Mouse (Mus musculus) CH12.LX (cell line): Measurements from ENCODE around the gene Defb20. TPM values are rescaled to one million over a fixed set of nuclear protein-coding genes. Genes with fewer than 3 reads are reported as not detected.
A peak's percentile ranks its signal among the peaks of the same experiment; 100 is the strongest.

ENCODE experiments used
- DNase-seq: peaks from one replicate; pipeline ENCODE4 v3.0.0-alpha.2; 2013; ENCODE audit errors: extremely low read depth
- H3K27ac ChIP-seq: 2 replicates; pipeline ENCODE4 v1.5.1; 2012; ENCODE audit warnings: low read depth, mild to moderate bottlenecking, control low read depth, moderate library complexity; ENCODE audit not compliant: insufficient read depth
- H3K27me3 ChIP-seq: replicated peaks from 2 replicates; pipeline ENCODE3; 2012; ENCODE audit warnings: inconsistent platforms
- H3K36me3 ChIP-seq, 2 experiments: replicated peaks in 1 of 2; 2 replicates each; pipeline versions ENCODE3 to v1.6.1; 2012; ENCODE audit warnings: inconsistent platforms in 1 of 2, low read length in 1 of 2, mild to moderate bottlenecking in 1 of 2, mixed read lengths in 1 of 2, moderate library complexity in 1 of 2; ENCODE audit not compliant: control insufficient read depth in 1 of 2, insufficient read depth in 1 of 2
- H3K4me1 ChIP-seq, 2 experiments: 2 replicates each; pipeline ENCODE4 v1.6.1; 2012; ENCODE audit warnings: inconsistent platforms in 1 of 2, moderate library complexity in 1 of 2; ENCODE audit not compliant: insufficient read depth in 2 of 2, control insufficient read depth in 1 of 2
- H3K4me2 ChIP-seq: 2 replicates; pipeline ENCODE4 v1.6.1; 2012; ENCODE audit warnings: low read depth, mild to moderate bottlenecking, control low read depth; ENCODE audit not compliant: poor library complexity, insufficient read depth, severe bottlenecking
- H3K4me3 ChIP-seq, 3 experiments: fragments of 150-350 bp in 1 of 3; sonication (generic) in 1 of 3; replicated peaks in 1 of 3; 2 replicates each; pipeline versions ENCODE3 to v1.5.1; 2011 to 2012; ENCODE audit warnings: low read depth in 2 of 3, low read length in 2 of 3, mild to moderate bottlenecking in 2 of 3, moderate library complexity in 2 of 3, control low read depth in 1 of 3, improper control_type of control experiment in 1 of 3, inconsistent platforms in 1 of 3, mixed read lengths in 1 of 3; ENCODE audit not compliant: poor library complexity in 1 of 3
- H3K79me2 ChIP-seq: replicated peaks from 2 replicates; pipeline ENCODE4 v1.6.1; 2012; ENCODE audit warnings: mild to moderate bottlenecking, moderate library complexity; ENCODE audit not compliant: control insufficient read depth, poor library complexity, insufficient read depth, severe bottlenecking; ENCODE audit errors: extremely low read depth
- H3K9ac ChIP-seq: 2 replicates; pipeline ENCODE4 v1.6.1; 2012; ENCODE audit warnings: low read depth, mild to moderate bottlenecking, control low read depth, moderate library complexity; ENCODE audit not compliant: insufficient read depth
- H3K9me3 ChIP-seq: replicated peaks from 2 replicates; pipeline ENCODE3; 2012; ENCODE audit warnings: low read length, inconsistent platforms, mixed read lengths
- CTCF ChIP-seq, 2 experiments: IDR thresholded peaks in 1 of 2; conservative IDR thresholded peaks in 1 of 2; 2 replicates each; pipeline ENCODE4 v1.5.1; 2011 to 2012; ENCODE audit warnings: low read depth in 2 of 2, low read length in 2 of 2, improper control_type of control experiment in 1 of 2, inconsistent platforms in 1 of 2, mild to moderate bottlenecking in 1 of 2, moderate library complexity in 1 of 2
- ETS1 ChIP-seq: conservative IDR thresholded peaks from 2 replicates; pipeline ENCODE4 v1.6.1; 2012; ENCODE audit warnings: low read depth, mild to moderate bottlenecking, inconsistent platforms, low read length, improper control_type of control experiment, moderate library complexity
- GABPA ChIP-seq: IDR thresholded peaks from 2 replicates; pipeline ENCODE4 v1.6.1; 2012; ENCODE audit warnings: low read depth, low read length, improper control_type of control experiment, inconsistent platforms; ENCODE audit not compliant: insufficient replicate concordance
- MAFK ChIP-seq: IDR thresholded peaks from 2 replicates; pipeline ENCODE4 v1.6.1; 2011; ENCODE audit warnings: low read length, improper control_type of control experiment; ENCODE audit not compliant: insufficient replicate concordance
- MEF2A ChIP-seq: IDR thresholded peaks from 2 replicates; pipeline ENCODE4 v1.6.1; 2014; ENCODE audit warnings: low read depth, mild to moderate bottlenecking, inconsistent platforms, low read length, improper control_type of control experiment, borderline replicate concordance
- MYC ChIP-seq: IDR thresholded peaks from 2 replicates; pipeline ENCODE4 v1.6.1; 2011; ENCODE audit warnings: low read depth, mild to moderate bottlenecking, improper control_type of control experiment, low read length
- PAX5 ChIP-seq: IDR thresholded peaks from 2 replicates; pipeline ENCODE4 v1.6.1; 2012; ENCODE audit warnings: low read length, inconsistent platforms, mixed read lengths
- POLR2A ChIP-seq: IDR thresholded peaks from 2 replicates; pipeline ENCODE4 v1.6.1; 2011; ENCODE audit warnings: low read depth, mild to moderate bottlenecking, improper control_type of control experiment, low read length
- RAD21 ChIP-seq: IDR thresholded peaks from 2 replicates; pipeline ENCODE4 v1.6.1; 2011; ENCODE audit warnings: low read depth, mild to moderate bottlenecking, low read length, improper control_type of control experiment, moderate library complexity
- SMC3 ChIP-seq: IDR thresholded peaks from 2 replicates; pipeline ENCODE4 v1.6.1; 2011; ENCODE audit warnings: low read depth, low read length, improper control_type of control experiment
- TBP ChIP-seq: conservative IDR thresholded peaks from 2 replicates; pipeline ENCODE4 v1.6.1; 2011; ENCODE audit warnings: low read depth, low read length, improper control_type of control experiment
- ZMIZ1 ChIP-seq: IDR thresholded peaks from 2 replicates; pipeline ENCODE4 v1.6.1; 2012; ENCODE audit warnings: low read depth, mild to moderate bottlenecking, inconsistent platforms, low read length, improper control_type of control experiment
- dilution Hi-C: fragments of 300-500 bp; cut with MboI; formaldehyde crosslinking; loops from 2 replicates; pipeline ENCODE4 v1.14.3; 2020; ENCODE audit warnings: low sequenced_read_pairs; ENCODE audit not compliant: extremely low pct_unique_long_range_greater_than_20kb, extremely low pct_ligation_motif_present
- in situ Hi-C: fragments of 300-500 bp; cut with MboI; formaldehyde crosslinking; loops from 3 replicates; pipeline ENCODE4 v1.14.3; 2019; ENCODE audit warnings: low sequenced_read_pairs, low pct_ligation_motif_present, low pct_unique_long_range_greater_than_20kb, mixed read lengths
- polyA plus RNA-seq: library from polyadenylated mRNA; unstranded; fragments of >175 nt; gene quantifications from 2 replicates; pipeline ENCODE4 v1.2.1, GENCODE M21; 2012; ENCODE audit warnings: low read depth; ENCODE audit not compliant: insufficient read length
- total RNA-seq, 2 experiments: library from RNA; depleted of rRNA; stranded (reverse); fragments of 300-350 nt in 1 of 2; fragments of >200 nt in 1 of 2; gene quantifications; 2 replicates each; pipeline ENCODE4 v1.2.3; 2012 to 2014

The Defb20 gene
- total and polyA plus RNA-seq, 3 experiments = not detected

DNA sequence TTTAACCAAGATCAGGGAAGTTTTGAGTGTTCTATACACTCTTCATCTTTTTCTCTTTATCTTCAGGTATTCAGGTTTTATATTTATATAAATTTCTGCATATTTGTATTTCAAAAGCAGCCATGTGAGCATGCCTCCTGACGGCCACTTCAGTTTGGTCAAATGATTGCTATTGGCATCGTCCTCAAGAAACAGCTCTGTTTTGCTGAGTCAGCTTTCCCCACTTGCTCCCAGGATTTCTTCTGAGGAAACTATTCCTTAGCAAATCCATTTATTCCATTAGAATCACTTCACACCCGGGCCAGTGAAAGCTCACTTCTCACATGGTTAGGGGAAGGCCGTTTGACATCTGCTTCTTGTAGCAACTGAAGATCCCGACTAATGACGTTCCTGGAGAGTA, 21.2 kb downstream of the Defb20 start:
- H3K4me2 ChIP-seq = no peak overlapping the region
- H3K27me3 ChIP-seq = peaks cover 8% of the 10 kb centered on the region
- in situ Hi-C loops (no loop called here), dilution Hi-C loops (no loop called here)
- H3K4me3 ChIP-seq = no peak overlapping the region
- H3K79me2 ChIP-seq = no peaks in the 10 kb centered on the region
- H3K9me3 ChIP-seq = peaks cover 2% of the 10 kb centered on the region
- no peaks in the 10 kb centered on the region for H3K4me1 ChIP-seq
- no peak overlapping the region for H3K9ac ChIP-seq
- no peak for DNase-seq
- TF ChIP-seq ZMIZ1 (no peak), MYC (no peak), ETS1 (no peak), POLR2A (no peak), MAFK (peak; percentile 83)
- H3K27ac ChIP-seq = no peak overlapping the region
- no peaks in the 10 kb centered on the region for H3K36me3 ChIP-seq

DNA sequence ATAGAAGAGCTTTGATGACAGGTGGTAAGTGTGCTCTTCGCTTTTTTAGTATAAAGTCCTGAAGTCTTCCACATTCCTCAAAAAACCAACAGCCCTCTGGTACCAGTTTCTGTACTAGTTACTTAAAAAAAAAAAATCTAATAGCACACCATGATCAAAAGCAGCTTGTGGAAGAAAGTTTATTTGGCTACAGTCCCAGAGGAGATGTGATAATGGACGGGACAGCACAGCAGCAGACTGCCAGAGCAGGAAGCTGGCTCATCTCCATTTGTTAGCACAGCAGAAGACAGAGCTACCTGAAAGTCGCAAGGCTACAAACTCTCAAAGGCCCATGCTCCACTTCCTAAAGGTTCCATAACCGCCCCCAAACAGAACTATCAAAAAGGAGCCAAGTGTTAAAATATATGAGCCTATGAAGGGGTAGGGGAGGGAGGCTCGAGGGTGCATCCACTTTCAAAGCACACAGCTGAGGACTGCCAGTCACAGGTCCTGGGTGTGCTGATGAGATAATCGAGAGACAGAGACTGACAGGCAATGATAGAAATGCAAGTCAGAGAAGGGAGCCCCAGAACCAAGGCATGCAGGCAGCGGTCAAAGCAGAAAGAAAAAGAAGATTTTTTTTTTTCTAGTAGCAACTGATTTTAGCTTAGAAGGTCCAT, 23.5 kb downstream of the Defb20 start:
- TF ChIP-seq GABPA (no peak), PAX5 (no peak), TBP (no peak), MEF2A (no peak), CTCF (conservative IDR thresholded peaks at IDR 0.05 in 1 of 2, IDR thresholded peaks at IDR 0.05 in 1 of 2; ENCODE audit: low read depth in 2 of 2, low read length in 2 of 2) (no peak)
- in situ Hi-C loops (no loop called here), dilution Hi-C loops (no loop called here)
- Histone ChIP-seq H3K79me2 (no peaks in the 10 kb centered on the region), H3K4me3 (no peak overlapping the region), H3K36me3 (no peaks in the 10 kb centered on the region), H3K4me1 (no peaks in the 10 kb centered on the region), H3K9ac (no peak overlapping the region), H3K27me3 (peaks cover 8% of the 10 kb centered on the region), H3K4me2 (no peak overlapping the region), H3K9me3 (peaks cover 2% of the 10 kb centered on the region), H3K27ac (no peak overlapping the region)
- no peak for DNase-seq

DNA sequence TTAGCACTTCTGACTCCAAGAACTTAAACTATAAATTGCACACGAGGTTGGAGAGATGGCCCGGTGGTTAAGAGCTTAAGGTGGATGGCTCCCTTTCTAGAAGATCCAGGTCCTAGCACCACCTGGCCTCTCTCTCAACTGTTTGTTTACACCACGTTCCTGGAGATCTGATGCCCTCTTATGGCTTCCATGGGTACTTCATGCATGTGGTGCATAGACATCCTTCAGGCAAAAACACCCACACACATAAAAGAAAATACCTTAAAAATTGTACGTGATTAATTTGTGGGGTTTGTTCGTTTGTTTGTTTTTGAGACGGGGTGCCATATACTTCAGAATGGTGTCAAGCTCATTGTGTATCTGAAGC, 24.0 kb downstream of the Defb20 start:
- H3K27ac ChIP-seq = no peak overlapping the region
- dilution Hi-C loops = no loop called here
- no peaks in the 10 kb centered on the region for H3K79me2 ChIP-seq
- H3K27me3 ChIP-seq = peaks cover 8% of the 10 kb centered on the region
- H3K4me1 ChIP-seq = no peaks in the 10 kb centered on the region
- peaks cover 2% of the 10 kb centered on the region for H3K9me3 ChIP-seq
- no peak overlapping the region for H3K4me2 ChIP-seq
- in situ Hi-C loops = no loop called here
- no peak overlapping the region for H3K4me3 ChIP-seq
- H3K36me3 ChIP-seq = no peaks in the 10 kb centered on the region
- TF ChIP-seq CTCF (conservative IDR thresholded peaks at IDR 0.05 in 1 of 2, IDR thresholded peaks at IDR 0.05 in 1 of 2; ENCODE audit: low read depth in 2 of 2, low read length in 2 of 2) (peak; percentile 10 to 44; a peak in 2 of 4 replicates), MAFK (no peak), SMC3 (peak; percentile 17; the same call in 1 of the 2 replicates), RAD21 (peak; percentile 35)
- TF ChIP-seq, all 38 proteins: peak for 3
- no peak for DNase-seq
- no peak overlapping the region for H3K9ac ChIP-seq
